Mouse (Mus musculus) liver, adult (tissue): ENCODE measurements around the gene Mrm1.

ENCODE experiments used
- GATA4 ChIP-seq: IDR thresholded peaks from 2 replicates; pipeline ENCODE4 v1.6.1; 2014; ENCODE audit warnings: mild to moderate bottlenecking, low read length; ENCODE audit not compliant: insufficient replicate concordance

Gene Mrm1

GRCm38 (mm10) chr11:84822487-84822886, 3.2 kb upstream of the Mrm1 start:
- no peak for TF ChIP-seq GATA4

- no peak for TF ChIP-seq GATA4
These were observed 1.9 kb upstream of the Mrm1 start for GRCm38 (mm10) chr11:84821131-84821770.

GRCm38 (mm10) chr11:84818085-84818960, 992 bp downstream of the Mrm1 start:
- TF ChIP-seq GATA4: no peak

GRCm38 (mm10) chr11:84817362-84817761, 2.0 kb downstream of the Mrm1 start:
- no peak for TF ChIP-seq GATA4

- no peak for TF ChIP-seq GATA4
These were observed 5.4 kb downstream of the Mrm1 start for GRCm38 (mm10) chr11:84813724-84814510.

- no peak for TF ChIP-seq GATA4
These were observed 14.9 kb downstream of the Mrm1 start for GRCm38 (mm10) chr11:84804373-84804772.

GRCm38 (mm10) chr11:84797627-84798353, 21.5 kb downstream of the Mrm1 start:
- TF ChIP-seq GATA4: no peak

GRCm38 (mm10) chr11:84797026-84797425, 22.3 kb downstream of the Mrm1 start:
- no peak for TF ChIP-seq GATA4

- TF ChIP-seq GATA4: no peak
These were observed 24.7 kb downstream of the Mrm1 start for GRCm38 (mm10) chr11:84794496-84795113.

- no peak for TF ChIP-seq GATA4
These were observed 25.8 kb downstream of the Mrm1 start for GRCm38 (mm10) chr11:84793545-84793944.

GRCm38 (mm10) chr11:84790383-84790782, 28.9 kb downstream of the Mrm1 start:
- TF ChIP-seq GATA4: no peak

GRCm38 (mm10) chr11:84780143-84780870, 39.0 kb downstream of the Mrm1 start:
- no peak for TF ChIP-seq GATA4

- no peak for TF ChIP-seq GATA4
These were observed 43.8 kb downstream of the Mrm1 start for GRCm38 (mm10) chr11:84775560-84775959.
